Mouse (Mus musculus) MEL (cell line): Measurements from ENCODE around the gene Olfr1368. TPM values are rescaled to one million over a fixed set of nuclear protein-coding genes. Genes with fewer than 3 reads are reported as not detected.

Experiments
- DNase-seq: peaks from one replicate; pipeline ENCODE4 v3.0.0; 2011; ENCODE audit warnings: low read depth, low spot score
- H3K27ac ChIP-seq: 2 replicates; pipeline ENCODE4 v1.5.1; 2012; ENCODE audit warnings: low read depth, mild to moderate bottlenecking, control low read depth, low read length, moderate library complexity; ENCODE audit not compliant: control insufficient read depth
- H3K27me3 ChIP-seq, 2 experiments: fragments of 150-350 bp in 1 of 2; sonication (generic) in 1 of 2; 2 replicates each; pipeline ENCODE4 v1.6.1; 2012; ENCODE audit warnings: low read length in 2 of 2, mild to moderate bottlenecking in 2 of 2, improper control_type of control experiment in 1 of 2, moderate library complexity in 1 of 2; ENCODE audit not compliant: insufficient read depth in 2 of 2, control insufficient read depth in 1 of 2
- H3K36me3 ChIP-seq, 2 experiments: 2 replicates each; pipeline ENCODE4 v1.6.1; 2012 to 2014; ENCODE audit warnings: low read length in 2 of 2, improper control_type of control experiment in 1 of 2, inconsistent platforms in 1 of 2, mild to moderate bottlenecking in 1 of 2; ENCODE audit not compliant: insufficient read depth in 2 of 2, control insufficient read depth in 1 of 2
- H3K4me1 ChIP-seq, 2 experiments: fragments of 150-350 bp in 1 of 2; sonication (generic) in 1 of 2; 2 replicates each; pipeline ENCODE4 v1.6.1; 2012; ENCODE audit warnings: low read length in 2 of 2, improper control_type of control experiment in 1 of 2, mild to moderate bottlenecking in 1 of 2; ENCODE audit not compliant: insufficient read depth in 2 of 2, control insufficient read depth in 1 of 2
- H3K4me3 ChIP-seq, 2 experiments: fragments of 150-350 bp in 1 of 2; sonication (generic) in 1 of 2; 2 replicates each; pipeline ENCODE4 v1.5.1; 2012; ENCODE audit warnings: low read depth in 2 of 2, low read length in 2 of 2, mild to moderate bottlenecking in 2 of 2, moderate library complexity in 2 of 2, control low read depth in 1 of 2, improper control_type of control experiment in 1 of 2; ENCODE audit not compliant: control insufficient read depth in 1 of 2, insufficient read depth in 1 of 2
- H3K79me2 ChIP-seq: 2 replicates; pipeline ENCODE4 v1.6.1; 2012; ENCODE audit warnings: mild to moderate bottlenecking, low read length, moderate library complexity; ENCODE audit not compliant: control insufficient read depth, poor library complexity, insufficient read depth
- H3K9ac ChIP-seq: 2 replicates; pipeline ENCODE4 v1.6.1; 2012; ENCODE audit warnings: low read depth, mild to moderate bottlenecking, control low read depth, low read length, moderate library complexity; ENCODE audit not compliant: control insufficient read depth, poor library complexity, severe bottlenecking
- H3K9me3 ChIP-seq: fragments of 150-350 bp; sonication (generic); replicated peaks from 2 replicates; pipeline ENCODE4 v1.6.1; 2012; ENCODE audit warnings: mild to moderate bottlenecking, low read length, improper control_type of control experiment, moderate library complexity; ENCODE audit not compliant: insufficient read depth
- CHD2 ChIP-seq: IDR thresholded peaks from 2 replicates; pipeline ENCODE4 v1.6.1; 2011; ENCODE audit warnings: low read length, improper control_type of control experiment
- CTCF ChIP-seq, 3 experiments: IDR thresholded peaks in 2 of 3; conservative IDR thresholded peaks in 1 of 3; 2 replicates each; pipeline ENCODE4 v1.5.1; 2011 to 2012; ENCODE audit warnings: low read length in 3 of 3, low read depth in 2 of 3, mild to moderate bottlenecking in 2 of 3, improper control_type of control experiment in 1 of 3, inconsistent platforms in 1 of 3, mixed read lengths in 1 of 3, moderate library complexity in 1 of 3; ENCODE audit not compliant: control insufficient read depth in 1 of 3, insufficient read depth in 1 of 3, poor library complexity in 1 of 3, severe bottlenecking in 1 of 3
- E2F4 ChIP-seq: IDR thresholded peaks from 2 replicates; pipeline ENCODE4 v1.6.1; 2011; ENCODE audit warnings: low read depth, low read length, improper control_type of control experiment, borderline replicate concordance
- EP300 ChIP-seq, 2 experiments: IDR thresholded peaks; 2 replicates each; pipeline ENCODE4 v1.6.1; 2011; ENCODE audit warnings: improper control_type of control experiment in 2 of 2, low read length in 2 of 2, low read depth in 1 of 2, mild to moderate bottlenecking in 1 of 2
- GABPA ChIP-seq: IDR thresholded peaks from 2 replicates; pipeline ENCODE4 v1.6.1; 2012; ENCODE audit warnings: low read depth, mild to moderate bottlenecking, inconsistent platforms, low read length, improper control_type of control experiment, moderate library complexity
- HCFC1 ChIP-seq: IDR thresholded peaks from 2 replicates; pipeline ENCODE4 v1.6.1; 2012; ENCODE audit warnings: low read depth, mild to moderate bottlenecking, inconsistent platforms, low read length, improper control_type of control experiment, moderate library complexity
- MAFK ChIP-seq: IDR thresholded peaks from 2 replicates; pipeline ENCODE4 v1.6.1; 2011; ENCODE audit warnings: low read depth, mild to moderate bottlenecking, low read length, improper control_type of control experiment, borderline replicate concordance
- MAZ ChIP-seq: IDR thresholded peaks from 2 replicates; pipeline ENCODE4 v1.6.1; 2012; ENCODE audit warnings: low read depth, mild to moderate bottlenecking, inconsistent platforms, low read length, improper control_type of control experiment
- MYB ChIP-seq: IDR thresholded peaks from 2 replicates; pipeline ENCODE4 v1.6.1; 2011; ENCODE audit warnings: mild to moderate bottlenecking, low read depth, low read length, improper control_type of control experiment
- NELFE ChIP-seq: IDR thresholded peaks from 2 replicates; pipeline ENCODE4 v1.6.1; 2011; ENCODE audit warnings: low read depth, low read length, improper control_type of control experiment
- POLR2A ChIP-seq, 2 experiments: IDR thresholded peaks; 2 replicates each; pipeline ENCODE4 v1.6.1; 2011 to 2012; ENCODE audit warnings: low read length in 2 of 2, mild to moderate bottlenecking in 2 of 2, control low read depth in 1 of 2, improper control_type of control experiment in 1 of 2, low read depth in 1 of 2, moderate library complexity in 1 of 2; ENCODE audit not compliant: control insufficient read depth in 1 of 2, insufficient read depth in 1 of 2, poor library complexity in 1 of 2
- POLR2AphosphoS2 ChIP-seq: IDR thresholded peaks from 2 replicates; pipeline ENCODE4 v1.6.1; 2011; ENCODE audit warnings: low read length, improper control_type of control experiment
- RCOR1 ChIP-seq: IDR thresholded peaks from 2 replicates; pipeline ENCODE4 v1.6.1; 2012; ENCODE audit warnings: low read depth, mild to moderate bottlenecking, inconsistent platforms, low read length, improper control_type of control experiment
- SMC3 ChIP-seq: IDR thresholded peaks from 2 replicates; pipeline ENCODE4 v1.6.1; 2011; ENCODE audit warnings: low read depth, low read length, improper control_type of control experiment
- TAL1 ChIP-seq: IDR thresholded peaks from 2 replicates; pipeline ENCODE4 v1.6.1; 2012; ENCODE audit warnings: mild to moderate bottlenecking, inconsistent platforms, low read length, moderate library complexity, mixed read lengths
- TCF12 ChIP-seq: IDR thresholded peaks from 2 replicates; pipeline ENCODE4 v1.6.1; 2014; ENCODE audit warnings: low read depth, mild to moderate bottlenecking, inconsistent platforms, low read length, improper control_type of control experiment, moderate library complexity
- UBTF ChIP-seq: IDR thresholded peaks from 2 replicates; pipeline ENCODE4 v1.6.1; 2012; ENCODE audit warnings: low read depth, mild to moderate bottlenecking, inconsistent platforms, low read length, improper control_type of control experiment, moderate library complexity, borderline replicate concordance; ENCODE audit not compliant: insufficient read depth
- ZKSCAN1 ChIP-seq: IDR thresholded peaks from 2 replicates; pipeline ENCODE4 v1.6.1; 2012; ENCODE audit warnings: low read depth, mild to moderate bottlenecking, inconsistent platforms, low read length, improper control_type of control experiment, moderate library complexity
- ZMIZ1 ChIP-seq: IDR thresholded peaks from 2 replicates; pipeline ENCODE4 v1.6.1; 2012; ENCODE audit warnings: low read depth, mild to moderate bottlenecking, inconsistent platforms, low read length, improper control_type of control experiment, moderate library complexity
- ZNF384 ChIP-seq: IDR thresholded peaks from 2 replicates; pipeline ENCODE4 v1.6.1; 2012; ENCODE audit warnings: low read depth, mild to moderate bottlenecking, inconsistent platforms, low read length, improper control_type of control experiment
- polyA plus RNA-seq, 2 experiments: library from polyadenylated mRNA; stranded (reverse) in 1 of 2; unstranded in 1 of 2; fragments of >175 nt in 1 of 2; fragments of >200 nt in 1 of 2; gene quantifications; 2 replicates each; pipeline versions ENCODE4 v1.2.1 to v1.2.4; 2012; ENCODE audit warnings: low replicate concordance in 2 of 2, low read depth in 1 of 2; ENCODE audit not compliant: insufficient read length in 2 of 2, insufficient read depth in 1 of 2, missing spikeins in 1 of 2
- total RNA-seq: library from RNA; depleted of rRNA; stranded (reverse); fragments of 300-350 nt; gene quantifications from 2 replicates; pipeline ENCODE4 v1.2.3, GENCODE M21; 2012

Gene Olfr1368
- total and polyA plus RNA-seq, 3 experiments: not detected

DNA sequence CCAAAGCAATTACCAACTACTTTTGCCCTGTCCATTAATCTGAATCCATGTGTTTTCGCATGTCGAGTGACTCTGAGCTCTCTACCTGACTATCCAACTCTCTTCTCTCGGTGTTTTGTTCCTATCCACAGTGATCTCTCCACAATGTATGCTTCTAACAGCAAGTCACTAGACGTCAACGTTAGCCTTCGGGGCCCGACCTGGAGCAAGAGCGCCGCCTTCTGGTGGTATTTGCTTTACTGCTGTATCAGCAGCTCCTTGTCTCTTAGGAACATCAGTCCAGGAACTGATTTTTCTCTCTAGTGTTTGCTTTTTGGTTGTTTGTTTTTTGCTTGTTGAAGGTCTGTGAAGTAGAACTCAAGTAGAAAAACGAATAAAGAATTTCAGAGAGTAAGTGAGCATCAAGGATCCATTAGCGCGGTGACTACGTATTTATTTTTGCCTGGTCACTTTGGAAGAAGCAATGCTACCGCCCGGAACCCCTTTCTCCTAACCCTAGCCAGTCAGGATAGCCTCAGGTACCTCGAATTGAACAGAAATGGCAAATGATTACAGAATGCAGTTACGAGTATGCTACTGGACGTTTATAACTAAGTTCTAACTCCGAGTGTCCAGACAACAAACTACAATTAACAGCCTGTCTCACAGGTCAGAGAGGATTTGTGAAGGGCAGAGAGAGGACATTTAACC, 13.3 kb upstream of the Olfr1368 start:
- Histone ChIP-seq H3K79me2 (no peaks in the 10 kb centered on the region; the same call in 1 of the 2 replicates), H3K27ac (no peak overlapping the region), H3K9me3 (no peaks in the 10 kb centered on the region), H3K36me3 (peaks cover 0 to 2% of the 10 kb centered on the region in 2 experiments; a peak in 2 of 4 replicates), H3K9ac (no peak overlapping the region), H3K4me1 (peaks cover 3 to 5% of the 10 kb centered on the region in 2 experiments; a peak in 2 of 4 replicates), H3K27me3 (peaks cover 8 to 9% of the 10 kb centered on the region in 2 experiments), H3K4me3 (peak overlapping the region; percentile 56 to 60)
- DNase-seq: peak; percentile 95
- no peak for TF ChIP-seq UBTF
- TF ChIP-seq CTCF (IDR thresholded peaks at IDR 0.05 in 2 of 3, conservative IDR thresholded peaks at IDR 0.05 in 1 of 3; ENCODE audit: control insufficient read depth in 1 of 3, insufficient read depth in 1 of 3, low read depth in 2 of 3, low read length in 3 of 3, poor library complexity in 1 of 3, severe bottlenecking in 1 of 3): peak in 2 of 3 experiments; percentile 97 to 98; a peak in 4 of 6 replicates

DNA sequence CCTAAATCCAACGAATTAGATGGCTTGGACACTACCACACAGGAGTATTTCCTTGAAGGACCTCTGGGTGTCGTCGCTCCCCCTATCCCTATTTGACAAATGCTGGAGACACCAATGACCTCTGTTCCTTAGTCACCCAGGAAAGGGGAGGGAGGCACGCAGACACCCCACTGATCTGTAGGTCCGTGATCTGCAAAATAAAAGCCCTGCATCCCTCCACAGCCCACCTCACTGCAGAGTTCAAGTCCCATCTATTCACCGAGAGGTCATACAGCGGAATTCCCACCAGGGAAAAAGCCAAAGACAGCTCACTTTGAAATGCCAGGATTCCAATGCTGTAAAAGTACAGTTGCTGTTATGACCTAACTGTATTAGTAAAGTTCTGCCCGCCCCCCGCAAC, 12.4 kb upstream of the Olfr1368 start:
- no peaks in the 10 kb centered on the region for H3K9me3 ChIP-seq
- H3K36me3 ChIP-seq: peaks cover 0 to 2% of the 10 kb centered on the region in 2 experiments; a peak in 2 of 4 replicates
- H3K4me3 ChIP-seq: no peak overlapping the region
- no peaks in the 10 kb centered on the region; the same call in 1 of the 2 replicates for H3K79me2 ChIP-seq
- no peak for TF ChIP-seq ZKSCAN1
- no peak for TF ChIP-seq NELFE
- TF ChIP-seq RCOR1: no peak
- TF ChIP-seq SMC3: no peak
- no peak for TF ChIP-seq MAFK
- no peak for TF ChIP-seq GABPA
- no peak for TF ChIP-seq ZNF384
- TF ChIP-seq CTCF (IDR thresholded peaks at IDR 0.05 in 2 of 3, conservative IDR thresholded peaks at IDR 0.05 in 1 of 3; ENCODE audit: control insufficient read depth in 1 of 3, insufficient read depth in 1 of 3, low read depth in 2 of 3, low read length in 3 of 3, poor library complexity in 1 of 3, severe bottlenecking in 1 of 3): no peak
- no peak for TF ChIP-seq EP300 (IDR thresholded peaks at IDR 0.05; ENCODE audit: low read depth in 1 of 2, low read length in 2 of 2)
- no peak for TF ChIP-seq TCF12
- no peak for TF ChIP-seq MAZ
- TF ChIP-seq E2F4: no peak
- TF ChIP-seq CHD2: no peak
- TF ChIP-seq MYB: no peak
- no peak for TF ChIP-seq HCFC1
- no peak for TF ChIP-seq ZMIZ1
- no peak for TF ChIP-seq POLR2A (IDR thresholded peaks at IDR 0.05; ENCODE audit: control insufficient read depth in 1 of 2, insufficient read depth in 1 of 2, low read depth in 1 of 2, low read length in 2 of 2, poor library complexity in 1 of 2)
- no peak for TF ChIP-seq TAL1
- no peak for TF ChIP-seq POLR2AphosphoS2
- TF ChIP-seq, all 39 proteins: peak for 0
- Histone ChIP-seq H3K4me1 (peaks cover 3 to 4% of the 10 kb centered on the region in 2 experiments; a peak in 2 of 4 replicates), H3K27ac (no peak overlapping the region), H3K27me3 (peaks cover 8 to 10% of the 10 kb centered on the region in 2 experiments), H3K9ac (no peak overlapping the region)
- DNase-seq: no peak
